ENCODE assay signal across 18 mouse cellular contexts in genomic region chr2:77409521-77410135, GRCm38 (mm10).
A peak's percentile ranks its signal among the peaks of the same experiment; 100 is the strongest.
DNase-seq lines count a peak whose midpoint lies in the region; ATAC-seq lines count a peak whose summit lies in the region.
"Had no signal": no experiment of that assay in that cellular context is flagged by ENCODE, and none has a peak within 500 bp of the region (broad histone marks: within the 10 kb centered on the region; RNA-seq: fewer than 3 reads in every experiment).

No protein-coding gene starts in this region.

- no peak for DNase-seq in heart, adult 9 months (ENCODE audit: low spot score in 2 of 2)
- DNase-seq in kidney, postnatal 25 days, result no peak
- peak; percentile 18 for DNase-seq in ZHBTc4 (ENCODE audit: low read depth, low spot score)
- DNase-seq in frontal cortex, adult 2 months (ENCODE audit: extremely low spot score in 1 of 2, low spot score in 1 of 2), result no peak
- DNase-seq: adrenal gland, adult 8-10 months; cerebellum, adult 8-10 months; gastrocnemius, postnatal 10 days; heart, adult 11 months; thymus, postnatal 14 days had no signal

- no peaks in the 10 kb centered on the region for H3K27me3 ChIP-seq in heart, embryonic 12.5 days (replicated peaks)
- no peaks in the 10 kb centered on the region for H3K27me3 ChIP-seq in kidney, embryonic 16.5 days (ENCODE audit: insufficient read depth, low read length)
- no peaks in the 10 kb centered on the region for H3K27me3 ChIP-seq in midbrain, embryonic 13.5 days
- H3K27me3 ChIP-seq: heart, embryonic 15.5 days; neural tube, embryonic 13.5 days had no signal

- no peaks in the 10 kb centered on the region for H3K4me1 ChIP-seq in heart, embryonic 12.5 days (replicated peaks)
- no peaks in the 10 kb centered on the region for H3K4me1 ChIP-seq in kidney, embryonic 16.5 days (ENCODE audit: insufficient read depth, low read length)
- H3K4me1 ChIP-seq in midbrain, embryonic 13.5 days (replicated peaks), result no peaks in the 10 kb centered on the region
- H3K4me1 ChIP-seq: heart, embryonic 15.5 days had no signal

- 0 out of 2 replicates have a peak, but pooled peaks have one; percentile 57 for ATAC-seq in heart, embryonic 12.5 days (ENCODE audit: insufficient number of reproducible peaks, low FRiP score)
- 0 out of 2 replicates have a peak, but pooled peaks have one; percentile 46 for ATAC-seq in kidney, embryonic 16.5 days (ENCODE audit: low FRiP score, low TSS enrichment)
- ATAC-seq in midbrain, embryonic 13.5 days, result peak; percentile 85
- ATAC-seq: intestine, postnatal 0 days had no signal

- H3K36me3 ChIP-seq in heart, embryonic 12.5 days, result no peaks in the 10 kb centered on the region
- H3K36me3 ChIP-seq in kidney, embryonic 16.5 days (ENCODE audit: insufficient read depth, low read length), result no peaks in the 10 kb centered on the region
- no peaks in the 10 kb centered on the region for H3K36me3 ChIP-seq in midbrain, embryonic 13.5 days
- H3K36me3 ChIP-seq: embryonic facial prominence, embryonic 10.5 days; heart, embryonic 15.5 days; neural tube, embryonic 13.5 days had no signal

- WGBS in heart, embryonic 12.5 days, result 51% methylated on average over 4 of the region's 5 CpGs
- 64% methylated on average over 4 of the region's 5 CpGs for WGBS in kidney, embryonic 16.5 days
- 54% methylated on average over 5 of the region's 5 CpGs for WGBS in midbrain, embryonic 13.5 days

- H3K9ac ChIP-seq in heart, embryonic 12.5 days, result no peak overlapping the region
- H3K9ac ChIP-seq in kidney, embryonic 16.5 days (replicated peaks; ENCODE audit: low read length), result no peak overlapping the region
- no peak overlapping the region for H3K9ac ChIP-seq in midbrain, embryonic 13.5 days (replicated peaks)
- H3K9ac ChIP-seq: heart, embryonic 15.5 days; neural tube, embryonic 13.5 days had no signal

- no peaks in the 10 kb centered on the region for H3K9me3 ChIP-seq in heart, embryonic 12.5 days (replicated peaks)
- no peaks in the 10 kb centered on the region for H3K9me3 ChIP-seq in kidney, embryonic 16.5 days (ENCODE audit: low read length)
- H3K9me3 ChIP-seq in midbrain, embryonic 13.5 days, result no peaks in the 10 kb centered on the region
- H3K9me3 ChIP-seq: embryonic facial prominence, embryonic 10.5 days; heart, embryonic 15.5 days; neural tube, embryonic 13.5 days had no signal

- no peak overlapping the region for H3K27ac ChIP-seq in heart, embryonic 12.5 days (ENCODE audit: poor library complexity, severe bottlenecking)
- no peak overlapping the region for H3K27ac ChIP-seq in kidney, embryonic 16.5 days (ENCODE audit: low read length)
- no peak overlapping the region for H3K27ac ChIP-seq in midbrain, embryonic 13.5 days
- H3K27ac ChIP-seq: embryonic facial prominence, embryonic 10.5 days; heart, embryonic 15.5 days; macrophage; neural tube, embryonic 13.5 days had no signal

- H3K4me3 ChIP-seq in heart, embryonic 12.5 days, result no peak overlapping the region
- H3K4me3 ChIP-seq in kidney, embryonic 16.5 days (ENCODE audit: low read length), result no peak overlapping the region
- H3K4me3 ChIP-seq in midbrain, embryonic 13.5 days (replicated peaks), result no peak overlapping the region
- H3K4me3 ChIP-seq: embryonic facial prominence, embryonic 10.5 days; heart, embryonic 15.5 days; neural tube, embryonic 13.5 days had no signal

- no peak overlapping the region for H3K4me2 ChIP-seq in heart, embryonic 12.5 days
- H3K4me2 ChIP-seq in kidney, embryonic 16.5 days (replicated peaks; ENCODE audit: low read depth, low read length), result no peak overlapping the region
- H3K4me2 ChIP-seq in midbrain, embryonic 13.5 days (replicated peaks), result no peak overlapping the region
- H3K4me2 ChIP-seq: heart, embryonic 15.5 days; liver, embryonic 11.5 days; neural tube, embryonic 13.5 days had no signal
